Mouse (Mus musculus) right cerebral cortex, postnatal 25 days (tissue): ENCODE measurements at regions not wholly inside any gene's neighbourhood (a gene's known extent, or its start where the extent isn't known, plus 50 kb on each side); places are given as distances from the start of the nearest gene placed in this dataset.

Experiments
- DNase-seq: peaks from one replicate; pipeline ENCODE4 v3.0.0; 2022

- DNase-seq = no peak
Measured at GRCm38 (mm10) chr5:4594562-4594961, 163.3 kb downstream of the Fzd1 start.

- DNase-seq = no peak
Measured at GRCm38 (mm10) chr5:4593638-4594381, 164.0 kb downstream of the Fzd1 start.

GRCm38 (mm10) chr5:4591721-4592120 lies 166.1 kb downstream of the Fzd1 start:
- no peak for DNase-seq

DNA sequence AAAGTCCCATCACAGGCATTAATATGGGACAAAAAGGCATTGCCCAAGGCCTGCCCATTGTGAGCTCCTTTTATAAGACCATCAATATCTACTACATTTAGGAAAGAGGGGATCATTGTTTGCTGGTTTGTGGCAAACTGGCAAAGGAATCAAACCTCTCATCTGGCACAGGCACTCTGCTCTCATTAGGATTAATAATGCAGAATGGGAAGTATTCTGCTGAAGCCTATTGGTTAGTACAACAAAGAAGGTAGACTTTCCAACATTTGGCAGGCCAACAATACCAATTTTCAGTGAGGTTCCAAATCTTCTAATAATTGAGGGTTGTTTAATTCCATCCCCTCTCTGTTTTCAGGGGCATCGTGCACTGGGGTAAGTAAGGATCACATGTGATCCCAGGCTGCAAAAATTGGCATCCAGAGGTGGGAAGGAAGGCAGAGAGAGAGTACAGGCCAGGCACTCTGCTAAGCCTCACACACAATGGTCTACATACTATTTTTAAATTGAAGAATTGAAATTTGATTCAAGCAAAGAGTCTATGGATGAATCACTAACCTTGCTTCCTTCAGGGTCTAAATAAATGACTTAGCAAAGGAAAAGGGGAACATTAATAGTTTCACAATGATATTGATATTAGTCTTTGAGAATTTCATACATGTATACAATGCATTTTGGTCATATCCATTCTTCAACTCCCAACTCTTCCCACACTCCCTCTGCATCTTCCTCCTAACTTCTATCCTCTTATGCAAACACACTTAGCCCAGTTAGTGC lies 174.9 kb downstream of the Fzd1 start:
- no peak for DNase-seq

DNA sequence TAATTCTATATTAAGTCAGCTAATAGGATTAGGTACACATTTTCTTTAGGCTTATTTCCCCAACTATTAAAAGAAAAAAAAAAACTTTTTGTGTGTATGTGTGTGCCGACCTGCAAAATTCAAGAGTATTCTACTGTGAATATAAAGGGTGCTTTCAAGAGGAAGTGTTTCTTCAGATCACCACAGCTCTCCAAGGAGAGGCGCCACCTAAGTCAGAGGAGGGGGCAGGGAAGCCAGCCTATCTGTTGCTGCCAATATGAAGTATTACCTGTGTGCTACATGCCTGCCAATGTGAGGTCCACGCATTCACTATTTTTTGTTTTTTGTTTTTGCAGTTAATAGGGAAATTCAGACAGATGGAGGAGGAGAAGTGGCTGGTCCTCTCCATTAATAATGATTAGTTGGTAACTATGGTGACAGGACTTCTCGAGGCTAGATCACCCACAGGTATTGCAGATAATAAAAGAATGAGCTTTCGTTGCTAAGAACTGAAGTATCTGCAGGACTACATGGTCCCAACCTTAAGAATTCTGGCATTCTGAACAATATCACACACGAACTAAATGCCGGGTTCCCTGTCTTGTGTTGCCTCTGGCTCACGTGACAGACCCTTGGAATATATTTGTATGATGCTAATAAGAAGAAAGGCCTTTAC lies 177.5 kb downstream of the Fzd1 start:
- no peak for DNase-seq

- DNase-seq = peak; percentile 49
Measured at GRCm38 (mm10) chr5:4578856-4579255, 179.0 kb downstream of the Fzd1 start.

DNA sequence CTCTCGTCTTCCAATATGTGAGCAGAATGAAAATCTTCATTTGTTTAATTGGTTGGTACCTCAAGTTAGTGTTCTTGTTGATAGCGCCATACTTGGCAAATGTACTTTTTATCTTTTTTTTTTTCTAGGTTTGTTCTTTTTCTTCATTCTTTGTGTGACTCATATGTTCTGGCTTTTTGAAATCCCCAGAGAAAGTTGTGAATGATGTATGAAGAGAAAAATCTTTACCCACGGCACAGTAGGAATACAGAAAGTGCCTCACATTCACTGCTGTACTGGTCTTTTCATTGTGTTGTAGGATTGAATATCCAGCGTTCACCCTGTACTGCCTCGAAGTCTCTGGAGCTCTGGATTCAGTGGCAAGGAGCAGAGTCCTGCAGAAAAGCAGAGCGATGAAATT lies 180.7 kb downstream of the Fzd1 start:
- no peak for DNase-seq

DNA sequence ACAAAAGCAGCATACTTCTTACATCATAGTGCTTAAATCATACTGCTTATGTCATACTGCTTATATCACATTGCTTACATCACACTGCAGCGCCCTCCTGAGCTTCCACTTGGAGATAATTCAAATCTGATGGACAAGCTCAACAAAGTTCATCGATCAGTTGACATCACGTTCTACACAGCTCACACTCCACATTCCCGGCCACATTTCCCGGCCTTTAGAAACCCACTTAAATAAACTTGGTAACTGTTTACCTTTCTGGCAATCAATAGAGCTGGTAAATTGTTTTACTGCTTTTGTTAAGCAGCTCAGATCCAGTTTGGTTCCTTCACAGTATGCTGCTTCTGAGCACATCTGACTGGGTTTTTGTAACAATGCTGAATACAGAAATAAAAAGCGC lies 194.0 kb downstream of the Fzd1 start:
- DNase-seq = no peak

DNA sequence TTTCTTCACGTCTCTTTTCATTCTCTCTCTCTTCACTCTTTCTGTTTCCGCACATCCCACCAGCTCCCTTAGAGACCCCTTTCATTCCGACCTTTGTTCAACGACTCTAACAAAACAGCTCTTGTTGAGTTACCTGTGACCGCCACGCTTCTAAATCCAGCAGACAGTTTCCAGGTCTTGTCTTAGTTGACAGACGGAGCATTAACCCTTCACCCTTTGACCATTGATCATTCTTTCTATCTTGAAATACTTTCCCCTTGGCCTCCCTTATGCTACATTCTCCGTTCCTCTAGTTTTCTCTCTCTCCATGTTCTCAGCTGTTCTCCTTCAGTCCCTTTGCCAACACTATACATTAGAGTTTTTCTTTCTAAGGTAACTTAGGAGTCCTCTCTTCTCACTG lies 196.2 kb downstream of the Fzd1 start:
- no peak for DNase-seq

DNA sequence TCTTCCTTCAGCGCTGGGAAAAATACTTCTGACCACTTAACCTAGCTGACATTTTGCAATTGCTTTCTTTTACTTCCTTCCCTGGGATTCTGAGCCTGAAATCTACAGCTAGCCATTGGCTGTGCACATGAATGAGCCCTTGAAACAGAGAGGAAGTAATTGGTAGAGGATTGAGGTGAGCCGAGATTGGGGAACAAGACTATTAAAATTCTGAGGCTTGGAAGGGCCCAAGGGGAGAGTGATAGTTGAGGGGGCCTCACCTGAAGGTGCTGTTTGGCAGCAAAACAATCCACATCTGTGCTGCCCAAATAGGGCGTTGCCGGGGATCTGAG lies 196.7 kb downstream of the Fzd1 start:
- no peak for DNase-seq

- DNase-seq = no peak
Measured at GRCm38 (mm10) chr5:4560370-4561138, 197.3 kb downstream of the Fzd1 start.

- no peak for DNase-seq
Measured at GRCm38 (mm10) chr5:4554972-4555371, 202.9 kb downstream of the Fzd1 start.

- DNase-seq = no peak
Measured at GRCm38 (mm10) chr5:4538572-4538971, 219.3 kb downstream of the Fzd1 start.

- no peak for DNase-seq
Measured at GRCm38 (mm10) chr5:4536790-4537189, 221.0 kb downstream of the Fzd1 start.

DNA sequence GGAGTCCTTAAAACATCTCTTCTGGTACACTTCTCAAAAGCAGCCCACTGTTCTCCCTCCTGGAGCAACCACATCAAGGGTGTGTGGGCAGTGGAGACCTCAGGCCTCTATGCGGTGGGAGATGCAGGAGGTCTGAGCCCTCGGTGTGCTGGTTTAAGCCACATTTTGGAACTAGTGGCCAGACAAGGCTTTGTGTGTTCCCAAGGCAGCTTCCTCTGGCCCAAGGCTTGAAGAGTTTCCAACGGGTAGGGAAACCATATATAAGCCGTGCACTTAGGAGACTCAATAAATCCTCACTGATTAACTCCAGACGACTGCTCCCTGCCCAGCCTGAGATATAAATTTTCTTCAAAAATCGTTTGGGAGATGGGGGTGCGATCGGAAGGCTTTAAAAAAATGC lies 221.9 kb downstream of the Fzd1 start:
- DNase-seq = no peak

GRCm38 (mm10) chr5:4534512-4534911 lies 223.3 kb downstream of the Fzd1 start:
- DNase-seq = no peak

- DNase-seq = no peak
Measured at GRCm38 (mm10) chr5:4530236-4531067, 227.4 kb downstream of the Fzd1 start.

- no peak for DNase-seq
Measured at GRCm38 (mm10) chr5:4526042-4526815, 231.6 kb downstream of the Fzd1 start.

GRCm38 (mm10) chr5:4500599-4500998 lies 257.2 kb downstream of the Fzd1 start:
- DNase-seq = no peak

- no peak for DNase-seq
Measured at GRCm38 (mm10) chr5:4499036-4499435, 258.8 kb downstream of the Fzd1 start.

GRCm38 (mm10) chr5:4498425-4498824 lies 259.4 kb downstream of the Fzd1 start:
- DNase-seq = no peak

- no peak for DNase-seq
Measured at GRCm38 (mm10) chr5:4496907-4497200, 261.0 kb downstream of the Fzd1 start.
